Mouse (Mus musculus) intestine, embryonic 15.5 days (tissue): Measurements from ENCODE around the gene Cd3e. TPM values are rescaled to one million over a fixed set of nuclear protein-coding genes. Genes with fewer than 3 reads are reported as not detected.
"Not testable (repeated sequence)": the region's sequence is repeated elsewhere in the genome, so short reads cannot be mapped to it uniquely, and the experiment has no call there.

Experiments
- ATAC-seq: fragments of 200-750 bp; cut with Nextera tagmentation; 2 replicates; pipeline ENCODE4 v1.8.0; 2017; ENCODE audit warnings: moderate TSS enrichment, moderate library complexity
- H3K27ac ChIP-seq: fragments of 300-500 bp; sonication (generic); 2 replicates; pipeline ENCODE4 v1.5.1; 2015; ENCODE audit warnings: mild to moderate bottlenecking, inconsistent platforms
- H3K27me3 ChIP-seq: fragments of 300-500 bp; sonication (generic); replicated peaks from 2 replicates; pipeline ENCODE4 v1.6.1; 2015; ENCODE audit warnings: inconsistent platforms
- H3K36me3 ChIP-seq: fragments of 300-500 bp; sonication (generic); 2 replicates; pipeline ENCODE4 v1.6.1; 2015; ENCODE audit warnings: inconsistent platforms
- H3K4me1 ChIP-seq: fragments of 300-500 bp; sonication (generic); replicated peaks from 2 replicates; pipeline ENCODE4 v1.6.1; 2015; ENCODE audit warnings: inconsistent platforms
- H3K4me2 ChIP-seq: fragments of 300-500 bp; sonication (generic); replicated peaks from 2 replicates; pipeline ENCODE4 v1.6.1; 2015; ENCODE audit warnings: mild to moderate bottlenecking, inconsistent platforms
- H3K4me3 ChIP-seq: fragments of 300-500 bp; sonication (generic); replicated peaks from 2 replicates; pipeline ENCODE4 v1.5.1; 2015; ENCODE audit warnings: inconsistent platforms
- H3K9ac ChIP-seq: fragments of 300-500 bp; sonication (generic); 2 replicates; pipeline ENCODE4 v1.6.1; 2015; ENCODE audit warnings: inconsistent platforms
- H3K9me3 ChIP-seq: fragments of 300-500 bp; sonication (generic); 2 replicates; pipeline ENCODE4 v1.6.1; 2016; ENCODE audit warnings: inconsistent platforms
- WGBS: fragments of 180-500 bp; shearing (Covaris S2); methylation state at CpG from one replicate; pipeline ENCODE4 v1.1.7; 2015; 5-methylcytosine and 5-hydroxymethylcytosine counted together
- polyA plus RNA-seq: library from polyadenylated mRNA; unstranded; fragments of >200 nt; fragmentation: Nextera tagmentation; extraction: Ambion mirVana; gene quantifications from 2 replicates; pipeline ENCODE4 v1.2.1, GENCODE M21; 2015

The Cd3e gene
- polyA plus RNA-seq, 1 experiment from 2014 or later, result 1.4 TPM

DNA sequence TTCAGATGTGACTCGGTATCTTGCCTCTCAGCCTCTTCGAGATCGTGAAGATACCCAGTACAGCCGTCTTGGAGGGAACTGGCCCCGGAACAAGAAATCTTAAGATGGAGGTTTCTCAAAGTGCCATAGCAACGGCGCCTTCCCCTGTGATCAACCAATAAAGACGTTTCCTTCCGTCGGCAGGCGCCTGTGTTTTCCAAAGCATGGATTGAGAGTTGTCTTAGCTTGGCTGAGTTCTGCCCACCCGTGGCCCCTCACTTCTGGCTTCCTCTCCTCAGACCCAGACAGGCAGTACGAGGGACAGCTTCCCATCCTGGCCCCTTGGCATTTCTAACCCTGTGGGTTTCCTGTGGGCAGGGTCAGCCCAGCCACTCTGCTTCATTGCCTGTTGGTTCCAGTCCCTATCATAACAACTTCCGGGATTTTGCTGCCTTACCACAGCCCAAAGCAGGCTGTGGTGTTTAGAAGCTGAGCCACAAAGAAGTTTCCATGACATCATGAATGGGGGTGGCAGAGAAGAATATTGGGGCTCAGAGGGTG is 23.1 kb downstream of the Cd3e start:
- WGBS, result 66% methylated on average over 14 of the region's 14 CpGs
- ATAC-seq, result no peak
- H3K27ac ChIP-seq, result no peak overlapping the region
- no peak overlapping the region for H3K4me3 ChIP-seq
- no peak overlapping the region for H3K4me2 ChIP-seq
- no peaks in the 10 kb centered on the region for H3K36me3 ChIP-seq
- H3K9ac ChIP-seq, result no peak overlapping the region
- H3K27me3 ChIP-seq, result no peaks in the 10 kb centered on the region
- no peaks in the 10 kb centered on the region for H3K9me3 ChIP-seq
- H3K4me1 ChIP-seq, result no peaks in the 10 kb centered on the region

DNA sequence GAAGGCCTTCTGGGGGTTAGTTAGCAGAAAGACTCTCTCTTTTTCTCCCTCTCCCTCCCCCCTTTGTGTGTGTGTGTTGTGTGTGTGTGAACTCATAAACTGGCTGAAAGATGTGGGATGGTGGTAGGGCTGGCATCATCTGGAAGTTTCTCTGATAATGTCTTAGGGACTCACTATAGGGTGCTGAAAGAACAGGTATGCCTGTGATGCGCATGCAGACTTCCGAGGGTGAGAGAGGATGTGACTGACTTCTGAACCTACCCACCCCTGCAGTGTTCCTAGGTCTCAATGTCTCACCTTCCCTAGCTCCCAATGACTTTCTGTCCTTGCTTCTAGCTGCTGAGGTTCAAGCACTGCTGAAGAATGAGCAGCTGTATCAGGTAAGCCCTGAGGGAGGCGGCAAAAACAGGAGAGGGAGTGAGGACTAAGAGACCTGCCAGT is 23.7 kb downstream of the Cd3e start:
- Histone ChIP-seq H3K9ac (no peak overlapping the region), H3K27ac (no peak overlapping the region), H3K4me3 (no peak overlapping the region), H3K27me3 (no peaks in the 10 kb centered on the region), H3K9me3 (no peaks in the 10 kb centered on the region), H3K36me3 (no peaks in the 10 kb centered on the region), H3K4me1 (no peaks in the 10 kb centered on the region), H3K4me2 (no peak overlapping the region)
- no peak for ATAC-seq
- WGBS, result 72% methylated on average over 3 of the region's 3 CpGs

DNA sequence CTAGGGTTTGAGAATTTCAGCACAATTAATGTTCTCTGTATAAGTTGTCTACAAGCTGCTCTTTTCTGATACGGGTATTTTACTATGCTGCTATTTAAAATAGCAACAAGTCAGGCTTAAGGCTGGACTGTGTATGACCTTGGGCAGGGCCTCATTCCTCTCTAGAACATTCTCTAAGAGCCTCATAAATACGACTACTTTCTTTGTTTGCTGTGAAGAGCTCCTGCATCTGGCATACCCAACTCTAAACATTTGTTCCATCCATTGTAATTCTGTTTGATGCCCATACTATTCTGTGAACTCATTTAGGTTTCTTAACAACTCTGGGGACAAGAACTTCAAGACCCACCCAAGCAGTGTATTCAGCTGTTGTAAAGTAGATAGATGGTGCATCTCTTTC is 26.4 kb downstream of the Cd3e start:
- no peaks in the 10 kb centered on the region for H3K4me1 ChIP-seq
- H3K4me2 ChIP-seq, result no peak overlapping the region
- no peaks in the 10 kb centered on the region for H3K9me3 ChIP-seq
- no peak overlapping the region for H3K4me3 ChIP-seq
- ATAC-seq, result no peak
- WGBS, result 66% methylated on average over 2 of the region's 2 CpGs
- H3K27ac ChIP-seq, result no peak overlapping the region
- H3K36me3 ChIP-seq, result no peaks in the 10 kb centered on the region
- no peak overlapping the region for H3K9ac ChIP-seq
- H3K27me3 ChIP-seq, result no peaks in the 10 kb centered on the region; the same call in 1 of the 2 replicates

DNA sequence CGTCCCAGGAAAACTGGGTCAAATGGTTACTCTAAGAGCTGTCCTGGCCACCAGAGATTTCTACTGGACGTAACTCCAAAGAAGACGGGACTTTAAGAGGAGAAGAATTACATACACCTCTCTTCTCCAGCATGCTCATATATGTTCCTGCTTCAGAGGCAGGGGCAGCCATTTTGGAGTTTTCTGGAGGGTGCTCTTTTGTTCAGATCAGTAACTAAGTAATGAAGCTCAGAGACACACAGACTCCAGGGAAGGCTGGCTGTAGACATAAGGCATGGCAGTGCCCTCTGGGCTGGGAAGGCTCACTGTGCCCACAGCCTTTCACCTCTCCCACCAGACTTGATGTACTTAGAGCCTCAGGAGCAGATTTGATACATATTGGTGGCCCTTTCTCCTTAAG is 26.9 kb downstream of the Cd3e start:
- Histone ChIP-seq H3K27ac (no peak overlapping the region), H3K4me1 (no peaks in the 10 kb centered on the region), H3K4me2 (no peak overlapping the region), H3K36me3 (no peaks in the 10 kb centered on the region), H3K4me3 (no peak overlapping the region), H3K9me3 (no peaks in the 10 kb centered on the region), H3K27me3 (no peaks in the 10 kb centered on the region; the same call in 1 of the 2 replicates), H3K9ac (no peak overlapping the region)
- ATAC-seq, result no peak
- WGBS, result 78% methylated on average over 3 of the region's 3 CpGs

- ATAC-seq, result no peak
- Histone ChIP-seq H3K4me1 (no peaks in the 10 kb centered on the region), H3K4me2 (no peak overlapping the region), H3K4me3 (no peak overlapping the region), H3K9ac (no peak overlapping the region), H3K27ac (no peak overlapping the region), H3K27me3 (no peaks in the 10 kb centered on the region; the same call in 1 of the 2 replicates), H3K9me3 (no peaks in the 10 kb centered on the region), H3K36me3 (no peaks in the 10 kb centered on the region)
- WGBS, result 81% methylated on average over 8 of the region's 8 CpGs
Measured at GRCm38 (mm10) chr9:44982081-44982480, 27.3 kb downstream of the Cd3e start.

GRCm38 (mm10) chr9:44981676-44982075 is 27.8 kb downstream of the Cd3e start, which contains the start of gene Cd3d:
TSS of gene Cd3d (plus strand) at chr9:44981786.
- Histone ChIP-seq H3K36me3 (no peaks in the 10 kb centered on the region), H3K4me3 (no peak within 1 kb of the TSS), H3K4me1 (no peaks in the 10 kb centered on the region), H3K27ac (no peak within 1 kb of the TSS), H3K9me3 (no peaks in the 10 kb centered on the region), H3K9ac (no peak within 1 kb of the TSS), H3K4me2 (no peak within 1 kb of the TSS), H3K27me3 (no peaks in the 10 kb centered on the region; the same call in 1 of the 2 replicates)
- no peak for ATAC-seq
- WGBS, result 79% methylated on average over 4 of the region's 4 CpGs

DNA sequence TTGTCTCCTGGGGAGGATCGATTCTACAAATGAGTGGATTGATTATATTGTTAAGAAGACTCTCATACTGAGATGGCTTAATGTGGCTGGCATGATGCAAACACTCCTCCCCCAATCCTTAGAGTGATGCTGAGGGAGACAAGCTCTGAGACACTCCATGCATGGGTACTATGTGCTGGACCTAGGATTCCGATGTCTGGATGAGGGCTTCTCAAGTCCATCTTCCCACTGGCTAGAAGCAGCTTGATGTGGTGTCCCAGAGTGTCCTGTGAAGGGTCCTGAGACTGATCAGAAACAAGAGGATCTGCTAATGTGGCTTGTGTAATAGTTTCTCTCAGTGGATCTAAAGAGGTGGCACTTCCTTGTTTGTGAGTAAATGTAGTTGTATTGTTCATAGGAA is 28.3 kb downstream of the Cd3e start:
- Histone ChIP-seq H3K27me3 (no peaks in the 10 kb centered on the region; the same call in 1 of the 2 replicates), H3K9ac (no peak overlapping the region), H3K4me1 (no peaks in the 10 kb centered on the region), H3K9me3 (no peaks in the 10 kb centered on the region), H3K27ac (no peak overlapping the region), H3K4me2 (no peak overlapping the region), H3K36me3 (no peaks in the 10 kb centered on the region), H3K4me3 (no peak overlapping the region)
- no peak for ATAC-seq
- 86% methylated on average over 2 of the region's 2 CpGs for WGBS

DNA sequence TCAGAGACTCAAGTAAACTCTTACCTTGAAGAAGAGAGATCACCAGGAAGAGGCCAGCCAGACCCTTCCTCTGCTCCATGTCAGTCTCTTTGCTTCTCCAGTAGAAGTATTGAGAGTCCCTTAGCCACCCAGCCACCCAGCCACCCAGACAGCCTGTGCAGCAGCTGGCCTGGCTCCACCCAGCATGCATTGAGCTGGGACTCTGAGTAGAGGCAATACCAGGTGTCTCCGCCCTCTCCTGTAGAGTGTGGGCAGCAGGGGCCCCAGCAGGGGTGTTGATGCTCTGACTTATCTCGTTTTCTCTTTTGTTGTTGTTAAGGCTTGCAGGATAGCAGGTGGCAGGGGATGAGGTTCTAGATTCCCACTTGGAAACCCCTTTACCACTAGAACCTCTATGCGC is 29.2 kb downstream of the Cd3e start, which contains the start of gene Cd3g:
Gene Cd3g (minus strand): TSS at position 190 of the 400 bp plus-strand sequence.
- H3K9ac ChIP-seq, result no peak within 1 kb of the TSS
- 69% methylated on average over 3 of the region's 3 CpGs for WGBS
- H3K27ac ChIP-seq, result no peak within 1 kb of the TSS
- H3K4me3 ChIP-seq, result no peak within 1 kb of the TSS
- H3K4me1 ChIP-seq, result no peaks in the 10 kb centered on the region
- no peaks in the 10 kb centered on the region for H3K9me3 ChIP-seq
- no peak for ATAC-seq
- H3K4me2 ChIP-seq, result no peak within 1 kb of the TSS
- H3K36me3 ChIP-seq, result no peaks in the 10 kb centered on the region
- H3K27me3 ChIP-seq, result no peaks in the 10 kb centered on the region; the same call in 1 of the 2 replicates

DNA sequence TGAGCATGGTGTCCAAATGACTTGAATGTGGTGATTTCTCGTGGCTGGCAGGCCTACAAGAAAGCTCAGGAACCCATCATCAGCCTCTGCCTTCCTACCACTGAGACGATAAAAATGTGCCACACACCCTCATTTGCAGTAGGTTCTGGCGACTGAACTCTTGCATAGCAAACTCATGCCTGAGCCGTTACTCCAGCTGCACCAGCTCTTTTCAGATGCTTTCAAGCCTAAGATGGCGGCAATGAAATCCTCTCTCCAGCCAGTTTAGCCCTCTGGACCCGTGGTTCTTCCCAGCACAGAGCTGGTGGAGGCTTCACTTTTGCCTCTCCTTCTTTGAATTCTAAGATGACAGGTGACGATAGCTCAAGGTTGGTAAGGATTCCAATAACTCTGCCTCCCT is 29.6 kb downstream of the Cd3e start:
- Histone ChIP-seq H3K4me1 (no peaks in the 10 kb centered on the region), H3K36me3 (no peaks in the 10 kb centered on the region), H3K4me3 (no peak overlapping the region), H3K27ac (no peak overlapping the region), H3K9me3 (no peaks in the 10 kb centered on the region), H3K27me3 (no peaks in the 10 kb centered on the region; the same call in 1 of the 2 replicates), H3K4me2 (no peak overlapping the region), H3K9ac (no peak overlapping the region)
- WGBS, result 73% methylated on average over 7 of the region's 7 CpGs
- ATAC-seq, result no peak

GRCm38 (mm10) chr9:44977813-44978212 is 31.6 kb downstream of the Cd3e start:
- Histone ChIP-seq H3K27me3 (no peaks in the 10 kb centered on the region; the same call in none of the 2 replicates), H3K27ac (no peak overlapping the region), H3K4me3 (no peak overlapping the region), H3K9ac (no peak overlapping the region), H3K36me3 (no peaks in the 10 kb centered on the region), H3K4me1 (no peaks in the 10 kb centered on the region), H3K9me3 (no peaks in the 10 kb centered on the region), H3K4me2 (no peak overlapping the region)
- ATAC-seq, result no peak
- 64% methylated on average over 6 of the region's 6 CpGs for WGBS

GRCm38 (mm10) chr9:44969450-44969849 is 40.0 kb downstream of the Cd3e start:
- WGBS, result 53% methylated on average over 1 of the region's 1 CpGs
- H3K27ac ChIP-seq, result no peak overlapping the region

GRCm38 (mm10) chr9:44967763-44968162 is 41.7 kb downstream of the Cd3e start:
- H3K9ac ChIP-seq, H3K9me3 ChIP-seq, H3K4me1 ChIP-seq, H3K27me3 ChIP-seq, H3K4me2 ChIP-seq, H3K36me3 ChIP-seq, ATAC-seq, H3K4me3 ChIP-seq, H3K27ac ChIP-seq: not testable (repeated sequence)
- WGBS, result 82% methylated on average over 5 of the region's 5 CpGs

More at GRCm38 (mm10) chr9:44969450-44969849, 40.0 kb downstream of the Cd3e start:
- Histone ChIP-seq H3K9ac (no peak overlapping the region), H3K27me3 (no peaks in the 10 kb centered on the region; the same call in 1 of the 2 replicates), H3K36me3 (no peaks in the 10 kb centered on the region), H3K4me1 (peaks cover 8% of the 10 kb centered on the region), H3K4me3 (no peak overlapping the region), H3K4me2 (no peak overlapping the region), H3K9me3 (no peaks in the 10 kb centered on the region)
- no peak for ATAC-seq

DNA sequence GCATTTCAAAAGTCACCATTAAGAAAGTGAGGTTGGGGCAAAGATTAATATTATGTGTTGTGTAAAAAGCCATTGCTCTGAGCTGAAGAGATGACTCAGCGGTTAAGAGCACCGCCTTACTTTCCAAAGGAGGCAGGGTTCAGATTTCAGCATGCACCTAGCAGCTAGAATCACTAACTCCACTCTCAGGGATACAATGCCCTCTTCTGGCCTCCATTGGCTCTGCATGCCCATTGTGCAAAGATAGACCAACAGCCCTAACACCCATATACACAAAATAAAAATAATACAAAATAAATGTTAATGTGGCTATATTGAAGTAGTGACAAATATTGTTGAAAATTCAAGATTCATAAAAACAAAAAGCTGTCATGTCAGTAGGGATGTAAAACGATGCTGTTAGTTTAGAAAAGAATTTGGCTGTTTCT is 42.6 kb downstream of the Cd3e start:
- no peak overlapping the region for H3K9ac ChIP-seq
- H3K4me3 ChIP-seq, result no peak overlapping the region
- H3K27me3 ChIP-seq, result no peaks in the 10 kb centered on the region
- no peaks in the 10 kb centered on the region for H3K9me3 ChIP-seq
- 0 out of 2 replicates have a peak, but pooled peaks cover 3% of the 10 kb centered on the region for H3K36me3 ChIP-seq
- WGBS, result 25% methylated on average over 3 of the region's 3 CpGs
- H3K27ac ChIP-seq, result no peak overlapping the region
- ATAC-seq, result no peak
- peaks cover 8% of the 10 kb centered on the region for H3K4me1 ChIP-seq
- no peak overlapping the region for H3K4me2 ChIP-seq
